Mouse (Mus musculus): Measurements from ENCODE around the gene 2610318N02Rik.

GRCm38 (mm10) chr16:17086669-17087193, 38.2 kb downstream of the 2610318N02Rik start:
- TF ChIP-seq CTCF (IDR thresholded peaks at IDR 0.05; ENCODE audit: insufficient read depth, low read length) (no peak), POLR2A (IDR thresholded peaks at IDR 0.05; ENCODE audit: borderline replicate concordance, extremely low read depth, low read depth, low read length) (no peak)

All from lung, adult 2 months (tissue).